Mouse (Mus musculus) testis, adult 2 months (tissue): ENCODE results near the gene Il17ra. TPM values are rescaled to one million over a fixed set of nuclear protein-coding genes. Genes with fewer than 3 reads are reported as not detected.

Experiments
- H3K27ac ChIP-seq: fragments of 200-500 bp; 2 replicates; pipeline ENCODE4 v1.5.1; 2012; ENCODE audit warnings: low read depth, low read length; ENCODE audit not compliant: control insufficient read depth, insufficient read depth
- H3K27me3 ChIP-seq: fragments of 200-500 bp; 2 replicates; pipeline ENCODE4 v1.6.1; 2012; ENCODE audit warnings: mild to moderate bottlenecking, low read length, moderate library complexity; ENCODE audit not compliant: control insufficient read depth, insufficient read depth
- H3K36me3 ChIP-seq: fragments of 200-500 bp; 2 replicates; pipeline ENCODE4 v1.6.1; 2012; ENCODE audit warnings: mild to moderate bottlenecking, low read length; ENCODE audit not compliant: control insufficient read depth, insufficient read depth
- H3K4me1 ChIP-seq: fragments of 200-500 bp; 2 replicates; pipeline ENCODE4 v1.6.1; 2012; ENCODE audit warnings: low read length; ENCODE audit not compliant: control insufficient read depth, insufficient read depth
- H3K4me3 ChIP-seq: fragments of 200-500 bp; 2 replicates; pipeline ENCODE4 v1.5.1; 2012; ENCODE audit warnings: low read depth, mild to moderate bottlenecking, low read length, moderate library complexity, mixed read lengths; ENCODE audit not compliant: control insufficient read depth
- CTCF ChIP-seq: fragments of 200-500 bp; IDR thresholded peaks from 2 replicates; pipeline ENCODE4 v1.5.1; 2012; ENCODE audit warnings: low read depth, mild to moderate bottlenecking, inconsistent platforms, low read length, moderate library complexity; ENCODE audit not compliant: control insufficient read depth, insufficient read depth, insufficient replicate concordance
- POLR2A ChIP-seq: fragments of 200-500 bp; IDR thresholded peaks from 2 replicates; pipeline ENCODE4 v1.6.1; 2012; ENCODE audit warnings: low read depth, mild to moderate bottlenecking, inconsistent platforms, low read length, moderate library complexity; ENCODE audit not compliant: control insufficient read depth
- polyA plus RNA-seq: library from polyadenylated mRNA; depleted of rRNA; stranded (reverse); fragments of >200 nt; gene quantifications from 2 replicates; pipeline ENCODE4 v1.2.3, GENCODE M21; 2012; rRNA removed

Gene Il17ra
- polyA plus RNA-seq, 1 experiment: 4.6 TPM

DNA sequence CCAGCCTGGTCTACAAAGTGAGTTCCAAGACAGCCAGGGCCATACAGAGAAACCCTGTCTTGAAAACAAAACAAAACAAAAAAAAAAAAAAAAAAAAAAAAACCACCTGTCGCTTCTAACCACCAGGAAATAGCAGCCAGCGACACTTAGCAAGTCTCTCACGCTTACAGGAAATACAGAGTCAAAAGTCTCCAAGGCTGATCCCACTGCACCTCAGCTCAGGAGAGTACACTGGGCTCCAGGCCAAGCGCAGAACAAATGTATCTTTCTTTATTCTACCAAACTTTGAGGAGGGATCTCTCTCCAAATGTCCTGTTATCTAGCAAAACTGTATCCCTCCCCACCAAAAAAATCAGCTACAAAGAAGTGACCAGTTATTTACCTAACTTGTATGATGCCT is 66.1 kb downstream of the Il17ra start:
- no peak overlapping the region for H3K4me3 ChIP-seq
- peaks cover 4% of the 10 kb centered on the region for H3K4me1 ChIP-seq
- TF ChIP-seq CTCF: no peak
- H3K36me3 ChIP-seq: no peaks in the 10 kb centered on the region
- H3K27me3 ChIP-seq: no peaks in the 10 kb centered on the region
- H3K27ac ChIP-seq: no peak overlapping the region

DNA sequence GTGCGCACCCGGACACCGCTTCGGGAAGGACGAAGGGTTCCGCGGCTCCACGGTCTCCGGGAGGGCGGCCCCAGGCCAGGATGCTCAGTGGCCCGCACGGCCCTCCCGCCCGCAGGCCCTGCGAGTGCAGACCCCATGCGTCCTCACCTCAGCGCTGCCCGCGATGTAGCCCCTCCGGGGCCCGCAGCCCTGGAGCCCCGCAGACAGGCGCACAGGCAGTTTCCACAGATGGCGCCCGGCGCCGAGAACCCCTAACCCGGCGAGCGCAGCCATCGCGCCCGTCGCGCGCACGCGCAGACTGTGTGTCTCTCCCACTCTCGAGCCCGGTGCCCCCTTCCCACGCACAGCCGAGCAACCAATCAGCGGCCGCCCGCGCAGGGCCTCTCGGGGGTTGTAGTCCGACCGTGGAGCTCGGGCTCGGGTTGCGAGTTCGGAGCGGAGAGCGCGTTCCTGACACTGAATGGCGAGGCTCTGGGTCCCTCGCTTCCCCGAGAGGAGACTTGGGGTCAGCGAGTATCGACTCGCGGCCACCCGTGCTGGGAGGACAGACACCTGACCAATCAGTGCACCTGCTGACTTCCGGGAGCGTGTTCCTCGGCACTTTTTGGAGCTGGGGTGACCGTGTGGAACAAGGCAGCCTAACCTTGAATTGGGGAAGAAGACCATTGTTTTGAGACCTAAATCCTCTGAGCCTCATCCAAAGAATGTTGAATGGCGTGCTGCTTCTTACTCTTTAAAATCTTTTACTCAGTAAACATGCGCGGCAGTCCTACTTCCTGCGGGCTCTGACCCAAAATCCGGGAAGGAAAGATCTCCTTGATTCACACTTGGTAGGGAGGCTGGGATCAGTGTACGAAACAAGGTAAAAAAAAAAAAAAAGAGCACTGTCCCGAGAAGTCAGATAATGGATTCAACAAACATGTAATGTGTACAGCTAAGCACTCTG is 68.2 kb downstream of the Il17ra start, which contains the start of gene Hdhd5:
Hdhd5 (minus strand) TSS at position 300 of the 946 bp plus-strand sequence.
- no peaks in the 10 kb centered on the region for H3K36me3 ChIP-seq
- H3K27me3 ChIP-seq: no peaks in the 10 kb centered on the region
- peak within 1 kb of the TSS; percentile 80 for H3K27ac ChIP-seq
- H3K4me3 ChIP-seq: peak within 1 kb of the TSS; percentile 97
- H3K4me1 ChIP-seq: peaks cover 4% of the 10 kb centered on the region
- peak; percentile 90 for TF ChIP-seq POLR2A
- TF ChIP-seq CTCF: no peak

DNA sequence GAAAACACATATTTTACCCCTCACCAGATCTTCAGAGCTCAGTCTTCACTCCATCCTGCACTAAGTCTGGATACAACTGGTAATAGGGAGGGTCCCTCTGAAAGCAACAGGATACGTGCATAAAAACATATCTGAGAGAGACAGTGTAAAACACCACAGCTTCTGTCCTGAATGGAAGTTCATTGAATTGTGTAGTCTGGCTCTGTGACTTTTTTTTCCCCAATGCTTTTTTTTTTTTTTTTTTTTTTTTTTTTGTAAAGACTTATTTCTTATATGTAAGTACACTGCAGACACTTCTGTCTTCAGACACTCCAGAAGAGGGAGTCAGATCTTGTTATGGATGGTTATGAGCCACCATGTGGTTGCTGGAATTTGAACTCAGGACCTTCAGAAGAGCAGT is 69.5 kb downstream of the Il17ra start:
- Histone ChIP-seq H3K4me3 (no peak overlapping the region), H3K27ac (no peak overlapping the region), H3K27me3 (no peaks in the 10 kb centered on the region), H3K4me1 (peaks cover 4% of the 10 kb centered on the region), H3K36me3 (no peaks in the 10 kb centered on the region)
- TF ChIP-seq POLR2A: no peak
- no peak for TF ChIP-seq CTCF

DNA sequence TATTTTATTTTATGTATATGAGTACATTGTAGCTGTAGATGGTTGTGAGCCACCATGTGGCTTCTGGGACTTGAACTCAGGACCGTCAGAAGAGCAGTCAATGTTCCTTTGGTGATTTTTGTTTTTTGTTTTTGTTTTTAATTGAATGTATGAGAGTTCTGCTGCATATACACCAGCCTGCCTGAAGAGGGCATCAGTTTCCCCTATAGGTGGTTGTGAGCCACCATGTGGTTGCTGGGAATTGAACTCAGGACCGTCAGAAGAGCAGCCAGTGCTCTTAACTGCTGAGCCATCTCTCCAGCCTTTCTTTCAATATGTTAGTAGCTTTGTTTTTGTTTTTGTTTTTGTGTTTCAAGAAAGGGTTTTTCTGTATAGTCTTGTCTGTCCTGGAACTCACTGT is 73.3 kb downstream of the Il17ra start:
- H3K4me3 ChIP-seq: no peak overlapping the region
- H3K4me1 ChIP-seq: peaks cover 4% of the 10 kb centered on the region; the same call in 1 of the 2 replicates
- no peaks in the 10 kb centered on the region for H3K27me3 ChIP-seq
- no peaks in the 10 kb centered on the region for H3K36me3 ChIP-seq
- TF ChIP-seq CTCF (no peak), POLR2A (no peak)
- no peak overlapping the region for H3K27ac ChIP-seq

Other genes starting within 250 kb of the Il17ra start
- gene D330020A13Rik, start 168.9 kb upstream of the Il17ra start, polyA plus RNA-seq: 0.10 TPM in 1 of 2 replicates, not detected in the other
- 8.2 and 10.2 TPM in 2 replicates for gene B4galnt3, start 168.7 kb upstream of the Il17ra start, polyA plus RNA-seq
- 4.7 and 5.7 TPM in 2 replicates for gene Kdm5a, start 99.1 kb upstream of the Il17ra start, polyA plus RNA-seq
- gene Ccdc77, start 98.9 kb upstream of the Il17ra start, polyA plus RNA-seq: 10.3 and 11.0 TPM in 2 replicates
- gene Tmem121b, start 30.6 kb downstream of the Il17ra start, polyA plus RNA-seq: 0.10 and 0.14 TPM in 2 replicates
- 30.0 and 33.0 TPM in 2 replicates for gene Hdhd5, start 68.1 kb downstream of the Il17ra start, polyA plus RNA-seq
- gene Cecr2, start 203.1 kb downstream of the Il17ra start, polyA plus RNA-seq: 16.7 and 16.8 TPM in 2 replicates